Mouse (Mus musculus): ENCODE data around the gene Ercc6l2. TPM values are rescaled to one million over a fixed set of nuclear protein-coding genes. Genes with fewer than 3 reads are reported as not detected.

The Ercc6l2 gene
- total and polyA plus RNA-seq, 2 experiments from 2014 or later: 10.7 to 18.0 TPM

DNA sequence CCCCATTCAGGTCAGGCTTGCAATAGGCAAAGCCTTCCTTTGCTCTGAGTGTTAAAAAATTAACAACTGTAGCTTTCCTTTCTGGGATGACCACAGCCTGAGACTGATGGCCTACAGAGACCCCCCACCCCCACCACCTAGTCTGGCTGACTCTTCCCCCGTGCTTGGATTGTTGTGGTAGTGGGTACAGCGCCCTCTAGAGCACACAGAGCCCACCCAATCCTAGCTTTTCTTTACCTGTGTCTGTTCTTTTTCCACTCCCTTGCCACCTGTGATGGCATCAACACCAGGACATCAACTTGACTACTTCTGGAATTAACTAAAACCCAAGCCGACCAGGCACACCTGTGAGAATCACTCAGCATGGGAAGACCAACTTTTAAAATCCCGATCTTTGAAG lies 92.4 kb downstream of the Ercc6l2 start:
- Histone ChIP-seq H3K9ac (no peak overlapping the region), H3K9me3 (ENCODE audit: low read length) (no peaks in the 10 kb centered on the region), H3K27ac (ENCODE audit: low read depth, low read length) (no peak overlapping the region), H3K27me3 (ENCODE audit: insufficient read depth, low read length) (no peaks in the 10 kb centered on the region), H3K36me3 (ENCODE audit: insufficient read depth) (no peaks in the 10 kb centered on the region), H3K4me2 (ENCODE audit: low read depth) (no peak overlapping the region), H3K4me3 (ENCODE audit: low read depth, low read length) (no peak overlapping the region), H3K4me1 (ENCODE audit: insufficient read depth) (no peaks in the 10 kb centered on the region)
- no peak for DNase-seq
- ATAC-seq: no peak
- WGBS: 60% methylated on average over 4 of the region's 4 CpGs
- TF ChIP-seq CTCF (IDR thresholded peaks at IDR 0.05; ENCODE audit: low read depth): no peak

DNA sequence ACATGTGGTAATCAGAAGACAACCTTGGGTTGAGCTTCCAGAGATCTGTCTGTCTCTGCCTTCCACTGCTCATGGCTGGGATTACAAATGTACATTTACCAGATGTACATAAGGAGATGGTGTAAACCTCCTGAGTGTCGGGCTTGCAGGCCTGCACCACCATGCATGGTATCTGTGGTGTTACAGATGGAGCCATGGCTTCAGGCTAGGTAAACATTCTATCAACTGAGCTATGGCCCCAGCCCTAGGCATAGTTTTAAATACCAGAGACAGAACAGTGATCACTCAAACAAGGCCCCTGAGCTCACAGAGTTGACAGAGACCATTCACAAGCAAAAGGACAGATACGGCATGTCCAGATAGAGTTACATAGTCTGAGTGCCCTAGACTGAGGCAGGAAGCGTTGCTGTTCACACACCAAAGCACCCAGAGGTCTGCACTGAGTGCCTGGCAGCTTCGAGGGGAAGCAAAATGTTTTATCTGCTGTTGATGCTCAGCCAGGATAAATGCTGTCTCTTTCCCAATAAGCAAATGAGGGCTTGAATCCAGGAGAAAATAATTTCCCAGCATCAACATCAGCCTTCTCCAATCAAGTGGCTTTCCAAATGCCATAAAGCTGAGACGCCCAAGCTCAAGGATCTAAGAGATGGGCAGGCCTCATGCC lies 95.2 kb downstream of the Ercc6l2 start:
- ATAC-seq (no peak), DNase-seq (no peak)
- Histone ChIP-seq H3K4me1 (ENCODE audit: insufficient read depth) (no peaks in the 10 kb centered on the region), H3K4me3 (ENCODE audit: low read depth, low read length) (no peak overlapping the region), H3K9ac (no peak overlapping the region), H3K27me3 (ENCODE audit: insufficient read depth, low read length) (no peaks in the 10 kb centered on the region), H3K4me2 (ENCODE audit: low read depth) (no peak overlapping the region), H3K27ac (ENCODE audit: low read depth, low read length) (no peak overlapping the region), H3K9me3 (ENCODE audit: low read length) (no peaks in the 10 kb centered on the region), H3K36me3 (ENCODE audit: insufficient read depth) (no peaks in the 10 kb centered on the region)
- TF ChIP-seq CTCF (IDR thresholded peaks at IDR 0.05; ENCODE audit: low read depth): no peak
- WGBS: 76% methylated on average over 5 of the region's 5 CpGs

DNA sequence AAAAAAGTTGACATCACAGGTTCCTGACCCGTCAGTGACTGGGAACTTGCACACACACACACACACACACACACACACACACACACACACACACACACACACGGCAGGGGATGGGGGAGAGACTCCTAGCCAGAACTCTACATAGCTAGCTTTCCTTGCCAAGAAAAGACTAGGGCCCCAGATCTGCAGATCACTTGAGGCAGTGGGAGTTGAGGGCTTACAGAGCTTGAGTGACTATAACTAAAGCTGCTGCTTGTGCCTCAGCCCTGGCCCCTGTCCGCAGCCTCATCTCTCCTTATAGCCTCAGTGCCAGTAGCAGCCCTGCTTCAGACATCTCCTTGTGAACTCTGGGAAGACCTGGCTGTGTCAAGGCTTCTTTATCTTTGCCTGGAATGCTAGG lies 96.6 kb downstream of the Ercc6l2 start:
- WGBS: 66% methylated on average over 3 of the region's 3 CpGs
- no peaks in the 10 kb centered on the region for H3K4me1 ChIP-seq (ENCODE audit: insufficient read depth)
- H3K27ac ChIP-seq (ENCODE audit: low read depth, low read length): no peak overlapping the region
- no peaks in the 10 kb centered on the region for H3K36me3 ChIP-seq (ENCODE audit: insufficient read depth)
- H3K4me2 ChIP-seq (ENCODE audit: low read depth): no peak overlapping the region
- H3K9ac ChIP-seq: no peak overlapping the region
- TF ChIP-seq CTCF (IDR thresholded peaks at IDR 0.05; ENCODE audit: low read depth): no peak
- ATAC-seq: no peak
- no peak overlapping the region for H3K4me3 ChIP-seq (ENCODE audit: low read depth, low read length)
- no peak for DNase-seq
- H3K9me3 ChIP-seq (ENCODE audit: low read length): no peaks in the 10 kb centered on the region
- H3K27me3 ChIP-seq (ENCODE audit: insufficient read depth, low read length): no peaks in the 10 kb centered on the region

DNA sequence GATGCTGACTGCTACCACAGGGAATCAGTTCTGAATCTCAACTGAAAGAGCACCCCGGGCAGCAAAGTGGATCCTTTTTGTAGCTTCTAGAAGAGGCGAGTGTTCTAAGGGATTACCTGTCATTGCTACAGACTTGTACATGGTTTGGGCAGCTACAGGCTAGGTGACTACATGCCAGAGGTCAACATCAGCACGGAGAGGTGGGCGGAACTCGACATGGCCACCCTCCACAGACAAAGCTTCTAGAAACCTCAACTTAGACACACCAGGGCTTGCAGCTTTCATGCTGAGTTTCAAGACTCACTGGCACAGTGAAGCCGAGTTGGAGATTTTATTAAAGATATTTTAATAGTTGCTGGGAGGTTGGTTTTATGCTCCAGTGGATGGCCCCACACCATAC lies 98.1 kb downstream of the Ercc6l2 start:
- H3K4me3 ChIP-seq (ENCODE audit: low read depth, low read length): no peak overlapping the region
- no peak overlapping the region for H3K4me2 ChIP-seq (ENCODE audit: low read depth)
- no peak for TF ChIP-seq CTCF (IDR thresholded peaks at IDR 0.05; ENCODE audit: low read depth)
- no peaks in the 10 kb centered on the region for H3K9me3 ChIP-seq (ENCODE audit: low read length)
- H3K4me1 ChIP-seq (ENCODE audit: insufficient read depth): peaks cover 1% of the 10 kb centered on the region; the same call in 1 of the 2 replicates
- 91% methylated on average over 6 of the region's 6 CpGs for WGBS
- H3K27ac ChIP-seq (ENCODE audit: low read depth, low read length): no peak overlapping the region
- DNase-seq (no peak), ATAC-seq (no peak)
- no peak overlapping the region for H3K9ac ChIP-seq
- no peaks in the 10 kb centered on the region for H3K27me3 ChIP-seq (ENCODE audit: insufficient read depth, low read length)
- H3K36me3 ChIP-seq (ENCODE audit: insufficient read depth): no peaks in the 10 kb centered on the region

DNA sequence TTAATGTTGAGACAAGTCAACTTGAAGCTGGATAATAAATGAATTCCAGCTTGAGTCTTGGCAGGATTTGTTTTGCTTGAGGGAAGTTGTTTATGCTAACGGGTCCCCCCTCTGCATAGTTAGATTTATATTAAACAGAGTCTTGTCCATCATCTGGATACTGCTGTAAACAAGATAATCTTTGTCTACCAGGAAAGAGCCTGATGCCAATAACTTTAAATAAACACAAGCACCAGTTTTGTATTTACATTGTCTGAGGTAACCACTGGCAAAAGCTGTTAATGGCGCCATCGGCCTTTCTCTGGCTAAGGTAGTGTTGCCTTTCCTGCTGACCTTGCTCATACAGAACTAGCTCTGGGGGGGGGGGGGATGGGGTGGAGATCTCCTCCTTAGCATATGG lies 100.1 kb downstream of the Ercc6l2 start:
- no peak overlapping the region for H3K9ac ChIP-seq
- H3K4me3 ChIP-seq (ENCODE audit: low read depth, low read length): no peak overlapping the region
- H3K27ac ChIP-seq (ENCODE audit: low read depth, low read length): no peak overlapping the region
- H3K36me3 ChIP-seq (ENCODE audit: insufficient read depth): no peaks in the 10 kb centered on the region
- H3K4me1 ChIP-seq (ENCODE audit: insufficient read depth): peaks cover 7% of the 10 kb centered on the region; the same call in 1 of the 2 replicates
- DNase-seq (no peak), ATAC-seq (no peak)
- 79% methylated on average over 3 of the region's 3 CpGs for whole genome bisulfite sequencing
- no peaks in the 10 kb centered on the region for H3K9me3 ChIP-seq (ENCODE audit: low read length)
- TF ChIP-seq CTCF (IDR thresholded peaks at IDR 0.05; ENCODE audit: low read depth): no peak
- no peaks in the 10 kb centered on the region for H3K27me3 ChIP-seq (ENCODE audit: insufficient read depth, low read length)
- H3K4me2 ChIP-seq (ENCODE audit: low read depth): no peak overlapping the region

DNA sequence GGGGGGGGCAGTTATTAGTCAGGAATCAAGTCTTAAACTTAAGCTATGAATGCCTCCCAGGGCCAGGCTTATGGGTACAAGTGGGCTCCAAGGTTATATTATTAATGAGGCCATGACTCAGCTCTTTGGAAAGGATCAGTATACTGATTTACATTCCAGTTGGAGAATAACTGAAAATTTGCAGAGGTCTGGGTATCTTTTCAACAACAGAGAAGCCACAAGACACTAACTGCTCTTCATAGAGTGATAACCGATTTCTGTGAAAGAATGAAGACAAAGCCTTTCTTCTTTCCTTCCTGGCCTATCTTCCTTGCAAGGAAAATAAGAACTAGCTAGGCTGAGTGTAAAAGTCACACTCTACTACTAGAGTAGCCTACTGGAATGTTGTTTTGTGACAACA lies 100.6 kb downstream of the Ercc6l2 start:
- 87% methylated on average over 1 of the region's 1 CpGs for WGBS
- no peak for ATAC-seq
- no peaks in the 10 kb centered on the region for H3K27me3 ChIP-seq (ENCODE audit: insufficient read depth, low read length)
- H3K4me3 ChIP-seq (ENCODE audit: low read depth, low read length): no peak overlapping the region
- H3K4me1 ChIP-seq (ENCODE audit: insufficient read depth): peaks cover 7% of the 10 kb centered on the region; the same call in 1 of the 2 replicates
- DNase-seq: no peak
- TF ChIP-seq CTCF (IDR thresholded peaks at IDR 0.05; ENCODE audit: low read depth): no peak
- no peak overlapping the region for H3K9ac ChIP-seq
- H3K27ac ChIP-seq (ENCODE audit: low read depth, low read length): no peak overlapping the region
- H3K9me3 ChIP-seq (ENCODE audit: low read length): no peaks in the 10 kb centered on the region
- no peak overlapping the region for H3K4me2 ChIP-seq (ENCODE audit: low read depth)
- no peaks in the 10 kb centered on the region for H3K36me3 ChIP-seq (ENCODE audit: insufficient read depth)

DNA sequence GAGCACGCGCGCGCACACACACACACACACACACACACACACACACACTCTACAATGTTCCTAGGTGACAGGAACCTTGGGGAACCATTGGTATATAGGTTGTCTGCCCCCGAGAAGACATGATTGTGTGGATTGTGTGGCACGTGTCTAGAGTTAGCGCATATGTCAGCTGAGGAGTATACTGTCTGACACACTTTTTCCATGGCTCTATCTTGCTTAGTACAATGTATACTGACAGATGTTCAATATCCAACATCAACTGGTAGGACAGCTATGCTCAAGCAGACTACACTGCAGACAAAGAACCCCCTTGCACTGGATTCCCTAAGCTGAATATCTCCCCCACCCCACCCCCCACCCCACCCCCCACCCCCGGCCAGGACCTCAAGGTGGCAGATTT lies 101.5 kb downstream of the Ercc6l2 start:
- DNase-seq: no peak
- ATAC-seq: no peak
- TF ChIP-seq CTCF (IDR thresholded peaks at IDR 0.05; ENCODE audit: low read depth): no peak
- no peak overlapping the region for H3K4me3 ChIP-seq (ENCODE audit: low read depth, low read length)
- H3K4me2 ChIP-seq (ENCODE audit: low read depth): no peak overlapping the region
- peaks cover 7% of the 10 kb centered on the region; the same call in 1 of the 2 replicates for H3K4me1 ChIP-seq (ENCODE audit: insufficient read depth)
- 93% methylated on average over 8 of the region's 8 CpGs for WGBS
- no peak overlapping the region for H3K27ac ChIP-seq (ENCODE audit: low read depth, low read length)
- no peaks in the 10 kb centered on the region for H3K27me3 ChIP-seq (ENCODE audit: insufficient read depth, low read length)
- no peak overlapping the region for H3K9ac ChIP-seq
- H3K36me3 ChIP-seq (ENCODE audit: insufficient read depth): no peaks in the 10 kb centered on the region
- no peaks in the 10 kb centered on the region for H3K9me3 ChIP-seq (ENCODE audit: low read length)
